Mouse (Mus musculus) adrenal gland, postnatal 36 days (tissue): ENCODE results near the gene She. TPM values are rescaled to one million over a fixed set of nuclear protein-coding genes. Genes with fewer than 3 reads are reported as not detected.

Experiments used
- DNase-seq, 2 experiments: peaks; one replicate each; pipeline ENCODE4 v3.0.0; 2021; ENCODE audit warnings: mixed read lengths in 1 of 2
- total RNA-seq, 2 experiments: library from RNA; stranded (reverse); gene quantifications; 2 replicates each; pipeline ENCODE4 v1.2.3; 2021

Gene She
- total RNA-seq, 2 experiments from 2014 or later, result 7.8 to 8.5 TPM

DNA sequence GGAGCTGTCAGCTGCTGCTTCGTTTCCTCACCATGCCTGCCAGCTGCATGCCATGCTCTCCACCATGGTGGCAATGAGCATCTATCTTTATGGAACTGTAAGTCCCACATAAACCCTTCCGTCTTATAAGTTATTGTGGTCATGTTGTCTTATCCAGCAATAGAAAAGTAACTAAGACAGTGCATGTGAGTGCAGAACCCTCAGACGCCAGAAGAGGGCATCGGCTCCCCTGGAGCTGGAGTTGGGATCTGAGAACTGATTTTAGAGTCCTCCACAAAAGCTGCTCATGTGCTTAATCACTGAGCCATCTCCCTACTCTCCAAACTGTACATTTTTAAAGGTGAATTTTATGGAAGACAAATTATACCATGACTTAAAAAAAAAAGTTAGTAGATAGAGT is 14.1 kb upstream of the She start:
- DNase-seq, result peak; percentile 67 to 71

DNA sequence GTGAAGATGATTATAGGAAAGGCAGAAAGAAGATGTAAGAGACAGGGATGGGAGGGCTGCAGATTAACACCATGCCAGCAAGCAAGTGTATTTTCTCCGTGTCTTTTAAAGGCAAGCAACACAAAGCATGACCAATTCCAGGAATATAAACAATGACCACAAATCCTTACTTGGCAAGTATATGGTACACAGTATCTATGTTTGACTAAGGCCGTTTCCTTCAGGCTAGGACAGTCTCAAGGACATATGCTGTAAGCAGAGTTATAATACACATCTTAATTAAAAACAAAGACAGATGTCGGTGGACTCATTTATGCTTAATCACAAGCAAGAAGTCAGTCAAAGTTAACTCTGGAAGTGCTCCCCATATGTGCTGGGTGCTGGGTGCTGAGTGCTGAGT is 12.6 kb upstream of the She start:
- no peak for DNase-seq

DNA sequence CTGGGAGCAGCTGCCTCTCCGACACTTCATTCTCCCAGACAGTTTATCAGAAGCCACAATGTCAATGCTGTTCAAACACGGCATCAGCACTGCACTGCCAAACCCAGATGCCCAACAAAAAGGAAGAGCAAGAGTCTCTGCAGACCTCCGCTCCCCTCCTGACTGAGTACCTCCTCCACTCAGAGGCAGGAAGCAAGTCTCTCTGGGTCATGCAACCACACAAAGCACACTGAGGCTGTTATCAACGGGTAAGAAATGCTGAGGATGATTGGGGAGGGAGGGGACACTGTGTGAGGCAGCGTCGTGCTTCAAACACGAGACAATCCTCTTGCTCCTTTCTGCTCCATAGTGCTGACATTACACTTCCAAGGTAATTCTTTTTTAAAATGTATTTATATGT is 11.3 kb upstream of the She start:
- DNase-seq, result no peak

GRCm38 (mm10) chr3:89820311-89821095 is 10.7 kb upstream of the She start:
- DNase-seq, result peak in 1 of 2 experiments; percentile 27

GRCm38 (mm10) chr3:89821096-89821513 is 10.1 kb upstream of the She start:
- no peak for DNase-seq

GRCm38 (mm10) chr3:89821548-89822480 is 9.4 kb upstream of the She start:
- no peak for DNase-seq

DNA sequence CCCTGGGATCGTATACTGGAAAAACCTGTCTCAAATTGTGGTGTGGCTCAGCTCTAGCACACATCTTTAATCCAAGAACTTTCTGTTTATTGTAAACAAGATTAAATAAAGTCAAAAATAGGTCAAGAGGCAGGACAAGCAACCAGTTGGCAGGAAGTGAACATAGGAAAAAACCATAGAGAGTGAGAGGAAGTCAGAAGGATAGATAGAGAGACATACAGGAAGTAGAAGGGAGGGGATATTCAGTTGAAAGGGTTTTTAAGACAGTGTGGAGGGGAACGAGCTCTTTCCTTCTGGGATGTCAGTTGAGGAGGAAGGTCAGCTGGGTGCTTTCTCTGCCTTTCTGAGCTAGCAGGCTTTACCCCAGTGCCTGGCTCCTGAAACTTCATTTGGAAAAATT is 7.6 kb upstream of the She start:
- DNase-seq, result no peak

DNA sequence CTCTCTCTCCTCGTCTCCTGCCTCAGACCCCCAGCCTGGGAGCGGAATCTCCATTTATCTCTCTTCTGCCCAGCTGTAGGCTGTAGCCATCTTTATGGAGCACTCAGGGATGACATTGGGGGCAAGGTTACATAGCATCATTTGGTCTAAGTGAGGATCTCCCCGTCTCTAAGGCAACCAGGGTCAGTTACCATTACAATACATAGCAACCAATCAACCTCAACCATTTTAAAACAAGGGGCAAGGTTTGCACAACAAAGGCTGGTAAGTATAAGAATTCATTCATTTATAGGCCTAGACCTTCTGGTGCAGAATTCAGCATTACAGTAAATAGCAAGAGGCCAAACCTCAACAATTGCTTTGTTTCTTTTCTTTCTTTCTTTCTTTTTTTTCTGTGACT is 4.9 kb upstream of the She start:
- no peak for DNase-seq

- DNase-seq, result peak; percentile 51 to 61
Observed at GRCm38 (mm10) chr3:89835362-89835761, 4.2 kb downstream of the She start.

DNA sequence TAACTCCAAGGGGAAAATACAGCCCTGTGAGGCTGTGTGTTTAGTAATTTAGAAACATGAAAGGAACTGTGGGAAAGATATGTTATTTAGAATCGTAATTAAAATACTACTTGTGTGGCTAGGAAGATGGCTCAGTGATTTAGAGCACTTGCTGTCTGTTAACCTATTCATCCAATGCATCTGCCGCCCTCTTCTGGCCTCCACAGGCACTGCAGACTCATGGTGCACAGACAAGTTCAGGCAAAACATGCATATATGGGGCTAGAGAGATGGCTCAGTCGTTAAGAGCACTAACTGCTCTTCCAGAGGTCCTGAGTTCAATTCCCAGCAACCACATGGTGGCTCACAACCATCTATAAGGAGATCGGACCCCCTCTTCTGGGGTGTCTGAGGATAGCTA is 11.1 kb downstream of the She start:
- peak; percentile 34 for DNase-seq

DNA sequence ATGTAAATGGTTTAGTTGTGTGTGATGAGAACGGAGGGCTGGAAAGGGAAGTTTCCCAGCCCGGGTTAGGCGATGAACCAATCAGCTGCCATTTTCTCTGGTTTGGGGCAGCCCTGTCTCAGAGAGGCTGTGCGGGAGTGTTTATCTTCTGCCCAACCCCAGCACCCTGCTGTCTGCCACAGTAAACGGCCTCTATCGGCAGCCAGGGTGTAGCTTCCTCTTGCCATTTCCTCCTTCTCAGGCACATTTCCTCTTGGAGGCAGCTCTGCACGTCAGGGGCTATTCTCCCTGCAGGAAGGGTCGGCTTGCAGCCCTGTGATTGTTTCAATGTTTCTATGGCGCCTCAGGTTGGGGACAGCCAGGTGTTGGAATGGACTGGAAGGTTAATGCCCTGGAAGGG is 12.0 kb downstream of the She start:
- DNase-seq, result peak; percentile 42 to 52

DNA sequence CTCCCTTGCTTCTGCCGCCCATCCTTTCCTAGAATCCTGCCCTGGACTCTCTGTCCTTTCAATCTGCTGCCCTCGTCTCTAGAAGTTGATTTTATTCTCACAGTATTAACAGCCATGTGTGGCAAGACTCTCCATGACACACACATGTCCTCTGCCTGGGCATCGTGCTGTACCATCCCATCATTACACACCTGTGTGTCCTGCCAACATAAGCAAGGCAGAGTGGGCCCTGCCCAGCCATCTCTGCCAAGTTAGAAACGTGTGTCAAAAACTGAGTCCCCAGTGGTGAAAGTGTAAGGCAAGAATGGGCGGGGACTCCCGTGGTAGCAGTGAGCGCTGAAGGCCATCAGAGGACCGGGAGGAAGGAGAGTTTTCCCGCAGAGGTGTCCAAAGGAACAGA is 14.6 kb downstream of the She start:
- DNase-seq, result no peak

DNA sequence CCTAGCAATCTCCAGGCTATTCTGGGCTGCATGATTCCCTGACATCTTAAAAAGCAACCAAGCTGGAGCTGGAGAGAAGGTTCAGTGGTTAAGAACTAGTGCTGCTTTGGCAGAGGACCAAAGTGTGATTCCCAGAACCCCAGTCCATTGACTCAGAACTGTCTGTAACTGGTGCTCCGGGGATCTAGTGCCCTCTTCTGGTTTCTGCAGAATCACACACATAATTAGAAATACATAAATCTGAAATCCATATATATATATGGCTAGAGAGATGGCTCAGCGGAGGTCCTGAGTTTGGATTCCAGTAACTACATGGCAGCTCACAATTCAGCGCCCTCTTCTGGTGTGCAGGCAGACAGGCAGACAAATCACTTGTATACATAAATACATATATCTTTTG is 16.0 kb downstream of the She start:
- DNase-seq, result no peak

GRCm38 (mm10) chr3:89847596-89847995 is 16.4 kb downstream of the She start:
- peak; percentile 76 to 83 for DNase-seq

DNA sequence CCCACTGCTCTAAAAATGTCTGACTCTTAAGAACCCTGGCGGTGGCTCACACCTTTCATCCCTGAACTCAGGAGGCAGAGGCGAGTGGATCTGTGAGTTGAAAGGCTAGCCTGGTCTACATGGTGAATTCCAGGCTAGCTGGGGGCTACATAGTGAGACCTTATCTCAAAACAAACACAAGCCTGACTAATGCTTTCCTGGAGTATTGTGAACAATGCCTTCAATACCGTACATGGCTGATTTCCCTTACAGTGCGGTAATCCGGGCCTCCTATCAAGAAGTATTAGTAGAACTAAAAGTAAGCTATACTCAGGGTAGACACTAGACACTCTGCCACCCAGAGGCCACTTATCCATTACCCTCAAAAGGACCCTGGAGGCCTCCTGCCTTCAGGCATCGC is 16.9 kb downstream of the She start:
- no peak for DNase-seq

DNA sequence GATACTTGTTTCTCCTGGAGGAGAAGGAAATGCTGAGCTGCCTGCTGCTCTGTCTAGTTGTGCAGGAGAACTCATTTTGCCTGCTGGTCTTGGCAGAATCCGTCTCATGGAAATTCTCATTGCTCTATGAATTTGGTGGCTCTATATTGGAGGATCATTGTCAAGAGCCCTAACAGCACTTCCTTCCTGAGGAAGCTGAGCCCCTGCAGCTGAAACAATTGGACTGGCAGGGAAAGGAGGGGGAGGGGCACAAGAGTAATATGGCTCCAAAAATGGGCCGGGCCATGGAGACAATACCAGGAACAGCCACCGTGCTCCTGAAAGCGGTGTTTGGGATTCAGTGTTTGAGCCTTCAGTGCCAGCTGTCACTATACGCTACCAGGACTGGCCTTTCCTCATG is 22.6 kb downstream of the She start:
- peak; percentile 39 to 66 for DNase-seq

GRCm38 (mm10) chr3:89857353-89857752 is 26.2 kb downstream of the She start:
- peak in 1 of 2 experiments; percentile 13 for DNase-seq

DNA sequence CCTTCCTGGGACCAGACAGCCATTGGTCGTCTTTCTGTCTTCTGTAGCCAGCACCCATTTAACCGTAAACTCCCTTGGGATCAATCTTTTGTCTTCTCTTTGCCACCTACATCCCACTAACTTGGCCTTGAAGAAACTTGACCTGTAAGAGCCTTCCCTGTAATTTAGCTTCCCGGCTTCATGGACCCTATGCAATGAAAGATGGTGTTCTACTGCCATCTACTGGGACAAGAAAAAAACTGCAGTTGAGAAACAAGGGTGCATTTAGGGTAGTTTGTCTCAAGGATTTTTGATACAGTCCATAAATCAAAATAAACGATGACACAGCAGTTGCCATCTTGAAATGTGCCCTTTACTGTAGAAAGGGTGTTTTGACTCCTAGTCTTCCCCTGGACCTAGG is 27.0 kb downstream of the She start:
- no peak for DNase-seq

- no peak for DNase-seq
Observed at GRCm38 (mm10) chr3:89858888-89859287, 27.7 kb downstream of the She start.

DNA sequence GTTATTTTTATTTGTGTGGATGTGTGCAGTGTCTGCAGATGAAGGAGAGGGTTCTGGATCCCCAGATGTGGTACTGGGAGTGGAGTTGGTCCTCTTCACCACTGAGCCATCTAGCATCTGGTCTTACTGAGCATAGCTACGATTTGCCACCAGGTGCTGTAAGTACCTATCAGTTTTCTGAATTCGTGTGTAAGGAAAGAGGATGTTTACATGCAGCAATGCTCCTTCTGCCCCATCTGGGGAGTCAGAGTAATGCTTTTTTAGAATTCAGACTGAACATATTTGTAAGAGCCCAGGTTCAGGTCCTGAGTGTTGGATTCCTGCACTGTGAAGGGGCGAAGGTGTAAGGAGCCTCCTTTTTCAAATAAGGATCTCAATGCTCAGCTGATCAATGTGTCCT is 28.8 kb downstream of the She start:
- DNase-seq, result no peak

DNA sequence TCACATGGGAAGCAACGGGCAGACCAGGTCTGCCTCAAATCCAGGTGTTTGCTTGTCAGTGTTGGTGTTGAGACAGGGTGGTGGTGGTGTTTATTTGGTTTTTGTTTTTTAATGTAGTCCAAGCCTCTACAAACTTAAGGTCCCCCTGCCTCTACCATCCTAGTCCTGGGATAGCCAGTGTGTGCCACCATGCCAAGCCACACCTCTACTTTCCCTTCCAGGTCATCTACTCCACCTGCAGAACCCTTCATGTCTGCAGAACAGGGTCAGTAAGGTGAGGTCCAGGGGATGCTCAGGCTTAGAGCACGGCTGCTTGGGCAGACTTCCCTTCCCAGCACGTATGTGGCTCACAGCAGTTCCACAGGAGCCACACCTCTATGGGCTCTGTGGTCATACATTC is 29.2 kb downstream of the She start:
- no peak for DNase-seq

GRCm38 (mm10) chr3:89861070-89861469 is 29.9 kb downstream of the She start:
- DNase-seq, result peak; percentile 79 to 84

- DNase-seq, result peak in 1 of 2 experiments; percentile 18
Observed at GRCm38 (mm10) chr3:89862182-89862761, 31.1 kb downstream of the She start.
